Mouse (Mus musculus): ENCODE data around the gene Med21.

Gene Med21

DNA sequence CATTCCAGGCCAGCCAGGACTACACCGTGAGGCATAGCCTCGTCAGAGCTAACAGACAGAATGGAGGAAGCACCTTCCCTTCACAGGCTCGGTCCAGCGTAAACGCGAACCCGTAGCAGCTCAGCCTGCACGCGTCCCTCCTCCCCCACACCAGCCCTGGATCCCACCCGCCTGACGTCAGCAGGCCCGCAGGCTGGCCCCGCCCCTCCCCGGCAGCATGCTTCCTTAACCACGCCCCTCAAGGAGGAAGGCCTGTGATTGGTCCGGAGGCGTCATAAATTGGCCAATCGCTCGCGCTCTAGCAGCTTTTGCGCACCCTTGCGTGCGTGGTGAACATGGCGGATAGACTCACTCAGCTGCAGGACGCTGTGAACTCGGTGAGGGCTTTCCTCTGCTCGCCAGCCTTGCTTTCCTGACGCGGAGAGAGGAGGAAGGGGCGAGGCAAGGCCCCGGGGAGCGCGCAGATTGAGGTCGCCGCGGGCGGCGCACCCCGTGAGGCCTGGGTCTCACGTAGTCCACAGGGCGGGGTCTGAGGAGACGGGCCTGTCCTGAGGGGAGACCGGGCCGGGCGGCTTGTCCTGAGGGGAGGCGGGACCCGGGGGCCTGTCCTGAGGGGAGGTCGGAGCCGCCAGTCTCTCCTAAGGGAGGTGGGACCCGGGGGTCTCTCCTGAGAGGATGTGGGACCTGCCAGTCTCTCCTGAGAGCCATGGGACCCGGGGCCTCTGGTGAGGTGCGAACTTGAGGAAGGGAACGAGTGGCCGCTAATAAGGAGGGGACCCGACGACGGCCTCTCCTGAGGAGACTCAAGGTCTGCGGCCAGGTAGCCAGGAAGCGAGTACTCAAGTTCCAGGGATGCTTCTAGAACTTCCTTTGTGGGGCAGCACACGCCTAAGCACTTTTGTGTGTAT lies at the start of gene Med21, which contains the start of gene Tm7sf3:
Gene Med21 (plus strand): TSS at position 272 of the 908 bp plus-strand sequence.
Gene Tm7sf3 (minus strand): TSS at position 549 of the 908 bp plus-strand sequence.
- peak; percentile 94 for DNase-seq (ENCODE audit: low read depth)

DNA sequence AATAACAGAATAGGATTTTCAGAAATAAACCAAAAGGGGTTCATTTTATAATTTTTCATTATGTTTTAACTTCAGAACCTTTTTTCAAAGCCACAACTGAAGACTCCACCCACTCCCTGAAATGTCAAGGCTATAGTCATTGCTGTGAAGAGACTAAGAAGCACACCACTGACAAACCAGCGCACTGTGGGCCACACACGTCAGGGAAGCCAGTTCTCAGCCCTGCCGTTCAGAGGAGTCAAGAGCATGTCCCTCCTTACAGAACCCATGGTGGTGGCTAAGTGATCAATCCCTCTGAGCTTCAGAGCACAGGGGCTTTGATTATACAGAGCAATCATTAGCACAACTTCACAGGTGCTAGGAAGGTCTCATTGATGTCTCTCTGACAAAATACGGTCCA lies 39.7 kb upstream of the Med21 start:
- DNase-seq (ENCODE audit: low read depth) = no peak

DNA sequence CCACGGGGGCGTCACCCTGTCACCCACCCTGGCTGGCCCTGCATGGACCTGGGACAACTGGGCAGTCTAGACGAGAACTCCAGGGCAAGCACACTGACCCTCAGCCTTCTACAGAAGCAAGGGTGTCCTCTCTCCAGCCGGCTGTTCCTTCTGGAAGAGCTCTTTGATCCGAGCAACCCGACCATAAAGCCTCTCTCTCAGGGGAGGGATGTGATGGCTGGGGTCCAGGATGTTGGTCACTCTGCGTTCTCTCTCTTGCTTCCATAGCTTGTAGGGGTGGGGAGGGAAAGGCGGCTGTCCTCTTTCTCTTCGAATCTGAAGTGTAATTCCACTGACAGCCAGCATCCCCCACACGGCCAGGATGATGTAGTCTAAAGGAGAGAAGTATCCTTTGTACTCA lies 38.7 kb upstream of the Med21 start:
- DNase-seq (ENCODE audit: low read depth) = no peak

DNA sequence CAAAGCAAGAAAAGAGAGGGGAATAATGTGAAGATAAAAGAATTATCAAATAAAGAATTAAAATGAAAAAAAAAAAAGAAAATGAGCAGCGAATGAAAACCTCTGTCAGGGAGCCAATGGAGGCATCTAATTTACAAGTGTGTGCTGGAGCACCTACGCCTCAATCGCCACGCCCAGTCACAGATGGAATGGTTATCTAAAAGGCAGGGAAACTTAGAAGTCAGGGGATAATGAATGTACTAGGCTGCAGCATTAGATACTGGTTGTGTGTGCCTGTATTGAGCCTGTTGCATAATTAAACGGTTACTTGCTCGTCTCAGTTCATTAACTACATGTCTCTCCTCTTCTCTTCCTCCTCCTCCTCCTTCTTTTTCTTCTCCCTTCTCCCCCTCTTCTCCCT lies 31.0 kb upstream of the Med21 start:
- no peak for DNase-seq (ENCODE audit: low read depth)

DNA sequence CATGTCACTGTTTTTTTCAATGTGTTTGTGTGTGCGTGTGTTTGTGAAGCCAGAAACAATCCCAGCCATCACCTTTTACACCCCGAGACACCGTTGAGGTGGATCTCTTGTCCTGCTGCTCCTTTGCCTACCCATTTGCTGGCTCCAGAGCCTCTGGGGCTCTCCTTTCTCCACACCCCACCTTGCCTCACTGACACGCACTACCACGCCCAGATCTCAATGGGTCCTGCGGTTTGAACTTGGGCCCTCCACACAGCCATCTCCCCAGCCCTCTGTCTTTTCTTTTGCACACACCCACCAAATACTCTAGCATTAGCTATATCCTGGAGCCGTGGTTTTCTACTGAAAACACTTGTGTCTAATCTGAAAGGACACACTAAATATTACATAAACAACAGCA lies 30.4 kb upstream of the Med21 start:
- DNase-seq (ENCODE audit: low read depth) = no peak

DNA sequence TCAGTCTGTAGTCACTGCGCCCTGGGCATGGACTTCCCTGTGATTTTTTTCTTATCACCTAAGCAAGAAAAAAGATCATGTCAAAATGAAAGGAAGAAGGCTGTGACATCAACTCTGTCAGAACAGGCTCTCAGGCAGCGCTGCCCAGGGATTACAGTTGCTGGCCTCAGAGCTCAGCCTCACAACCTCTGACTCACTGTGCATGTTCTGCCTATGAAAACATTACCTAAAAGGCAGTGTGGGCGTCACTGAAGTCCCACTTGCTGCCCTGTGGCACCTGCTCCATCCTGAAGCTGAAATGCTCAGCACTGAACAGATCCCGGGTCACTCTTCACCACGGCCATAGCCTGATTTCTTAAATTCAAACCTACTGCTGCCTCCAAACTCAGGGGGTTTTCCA lies 29.6 kb upstream of the Med21 start:
- no peak for DNase-seq (ENCODE audit: low read depth)

DNA sequence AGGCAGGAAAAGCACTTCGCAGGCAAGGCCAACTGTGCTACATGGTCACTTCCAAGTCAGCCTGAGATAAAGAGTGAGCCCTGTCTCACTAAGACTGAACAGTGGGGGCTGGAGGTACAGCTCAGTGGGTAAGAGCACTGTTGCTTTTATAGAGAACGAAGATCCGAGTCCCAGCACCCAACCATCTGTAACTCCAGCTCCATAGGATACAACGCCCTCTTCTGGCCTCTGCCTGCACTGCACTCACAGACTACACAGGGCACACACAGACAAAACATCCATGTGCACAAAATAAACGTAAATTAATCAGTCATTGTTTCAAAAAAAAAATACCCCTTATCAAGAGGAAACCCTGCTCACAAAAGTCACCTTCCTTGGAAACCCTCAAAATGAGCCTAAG lies 28.4 kb upstream of the Med21 start:
- no peak for DNase-seq (ENCODE audit: low read depth)

DNA sequence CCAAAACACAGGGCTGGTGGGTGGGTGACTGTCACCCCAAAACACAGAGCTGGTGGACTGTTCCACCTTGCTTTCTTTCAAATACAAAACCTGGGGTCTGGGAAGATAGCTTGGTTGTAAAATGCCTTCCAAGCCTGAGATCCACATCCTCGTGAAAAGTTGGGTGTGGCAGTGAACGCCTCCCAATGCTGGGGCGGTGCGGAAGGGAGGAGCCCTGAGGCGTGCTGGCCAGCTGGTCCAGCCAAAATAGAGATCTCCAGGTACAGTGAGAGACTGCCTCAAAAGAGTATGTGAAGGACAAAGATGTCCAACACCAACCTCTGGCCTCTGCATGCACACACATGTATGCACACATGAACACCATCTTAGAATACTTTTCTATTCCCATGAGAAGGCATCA lies 27.8 kb upstream of the Med21 start:
- no peak for DNase-seq (ENCODE audit: low read depth)

DNA sequence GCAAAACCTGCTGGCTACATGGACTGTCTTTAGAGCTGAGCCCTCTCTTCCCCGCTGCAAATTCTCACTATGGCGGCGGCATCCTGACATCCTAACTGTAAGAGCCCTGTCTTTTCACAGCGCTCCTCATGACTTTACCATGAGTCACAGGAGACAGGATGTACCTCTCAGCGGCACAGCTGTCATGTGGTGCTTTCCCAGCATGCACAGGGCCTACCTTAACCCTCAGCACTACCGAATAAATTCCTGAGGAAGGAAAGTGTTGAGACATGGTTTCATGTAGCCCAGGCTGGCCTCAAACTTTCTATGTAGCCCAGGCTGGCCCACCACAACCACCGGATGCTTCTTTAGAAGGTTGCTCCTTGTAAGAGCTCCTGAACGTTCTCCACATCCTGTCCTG lies 26.5 kb upstream of the Med21 start:
- no peak for DNase-seq (ENCODE audit: low read depth)

DNA sequence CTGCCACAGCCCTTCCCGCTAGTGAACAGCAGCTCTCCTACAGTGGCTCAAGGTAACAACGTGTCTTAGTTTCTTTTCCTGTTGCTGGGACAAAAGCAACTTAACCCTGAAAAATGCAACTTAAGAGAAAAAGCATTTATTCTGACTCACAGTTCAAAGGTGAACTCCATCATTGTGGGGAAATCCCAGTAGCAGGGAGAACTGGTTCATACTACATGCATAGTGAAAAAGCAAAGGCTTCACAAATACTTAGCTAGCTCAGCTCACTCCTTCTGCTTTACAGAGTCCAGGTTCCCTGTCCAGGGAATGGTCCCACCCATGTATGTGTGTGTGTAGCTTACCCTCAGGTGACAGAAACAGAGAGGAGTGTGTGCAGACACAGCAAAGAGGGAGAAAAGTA lies 25.7 kb upstream of the Med21 start:
- DNase-seq (ENCODE audit: low read depth) = no peak

DNA sequence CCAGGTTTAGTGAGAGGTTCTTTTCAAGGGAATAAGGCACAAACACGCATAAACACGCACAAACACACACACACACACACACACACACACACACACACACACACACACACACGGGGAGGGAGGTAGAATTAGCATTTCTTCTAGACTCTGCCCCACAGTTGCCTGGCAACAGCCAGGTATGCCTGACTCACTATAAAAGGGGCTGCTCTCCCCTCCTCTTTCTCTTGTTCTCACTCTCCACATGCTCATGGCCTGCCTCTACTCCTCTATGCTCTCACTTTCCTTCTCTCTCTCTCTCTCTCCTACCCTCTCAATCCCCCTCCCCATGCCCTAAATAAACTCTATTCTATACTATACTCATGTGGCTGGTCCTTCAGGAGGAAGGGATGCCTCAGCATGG lies 14.2 kb upstream of the Med21 start:
- no peak for DNase-seq (ENCODE audit: low read depth)

DNA sequence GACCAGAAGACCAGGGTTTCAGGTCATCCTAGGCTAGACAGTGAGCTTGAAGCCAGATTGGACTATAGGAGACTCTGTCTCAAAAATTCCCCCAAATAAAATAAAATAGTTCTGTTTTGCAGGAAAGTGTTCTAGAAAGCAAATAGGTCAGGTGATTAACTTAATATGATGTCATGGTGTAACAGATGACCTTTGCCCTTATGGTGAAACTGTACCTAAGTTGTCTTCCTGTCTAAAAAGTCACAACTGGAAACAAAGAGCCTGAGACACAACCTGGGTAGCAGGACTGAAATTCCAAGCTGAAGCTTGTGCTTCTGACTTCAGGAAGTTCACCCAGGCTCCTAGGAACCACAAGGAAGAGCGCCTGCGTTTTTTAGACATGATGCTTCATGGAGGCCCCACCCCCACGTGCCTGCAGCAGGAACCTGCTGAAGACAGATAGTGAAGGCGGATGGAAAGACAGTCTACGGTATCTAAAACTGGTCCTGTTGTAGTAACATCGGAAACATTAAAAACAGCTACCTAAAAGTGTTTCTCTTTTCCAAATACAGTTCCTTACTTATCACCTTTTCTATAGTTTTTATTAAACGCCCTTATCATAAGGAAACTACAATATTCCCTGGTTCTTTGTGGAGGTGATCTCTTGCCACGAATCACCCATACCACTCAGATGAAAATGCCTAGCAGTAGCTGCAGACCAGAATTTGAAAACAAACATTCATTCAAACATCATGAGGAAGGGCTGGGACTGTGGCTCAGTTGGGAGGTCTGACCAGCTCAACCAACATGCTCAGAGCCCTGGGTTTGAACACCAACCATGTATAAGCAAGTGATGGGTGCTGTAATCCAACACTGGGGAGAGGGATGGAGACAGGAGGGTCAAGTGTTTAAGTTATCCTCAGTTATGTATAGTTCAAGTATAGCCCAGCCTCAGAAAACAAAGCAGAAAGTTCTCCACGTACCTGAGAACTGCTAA lies 12.3 kb upstream of the Med21 start:
- no peak for DNase-seq (ENCODE audit: low read depth)

DNA sequence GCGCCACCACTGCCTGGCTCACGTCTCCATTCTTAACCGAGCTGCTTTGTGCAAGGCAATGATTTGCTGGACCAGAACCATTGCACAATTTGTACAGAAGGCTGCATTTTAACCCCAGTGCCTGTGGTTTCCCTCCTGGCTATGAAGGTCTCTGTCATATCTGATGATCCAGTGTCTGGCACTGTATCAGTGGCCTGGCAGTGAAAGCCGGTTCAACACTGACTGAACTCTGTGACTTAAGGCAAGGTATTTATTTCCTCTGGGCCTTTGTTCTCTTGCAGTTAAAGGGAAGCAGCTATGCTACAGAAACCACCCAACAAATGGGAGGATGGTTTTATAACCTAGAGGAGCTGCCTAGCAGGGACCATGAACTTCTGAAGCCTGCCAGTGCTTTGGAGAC lies 11.4 kb upstream of the Med21 start:
- no peak for DNase-seq (ENCODE audit: low read depth)

DNA sequence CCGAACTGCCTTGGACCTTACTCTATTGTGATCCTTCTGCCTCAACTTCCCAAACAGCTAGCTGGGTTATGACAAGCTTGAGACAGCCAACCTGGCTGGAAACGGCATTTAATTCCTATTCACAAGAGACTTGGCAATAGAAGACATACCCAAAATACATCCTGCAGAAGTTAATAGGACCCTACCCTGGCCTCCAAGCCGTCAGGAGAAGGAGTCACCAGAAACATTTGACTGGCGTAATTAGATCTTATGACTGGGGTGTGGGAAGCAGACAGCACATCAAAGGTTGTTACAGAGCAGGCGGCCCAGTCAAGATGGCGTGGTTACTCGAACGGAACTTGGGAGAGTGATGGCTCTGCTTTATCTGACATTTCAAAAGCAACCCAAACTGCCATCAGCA lies 10.5 kb upstream of the Med21 start:
- no peak for DNase-seq (ENCODE audit: low read depth)

DNA sequence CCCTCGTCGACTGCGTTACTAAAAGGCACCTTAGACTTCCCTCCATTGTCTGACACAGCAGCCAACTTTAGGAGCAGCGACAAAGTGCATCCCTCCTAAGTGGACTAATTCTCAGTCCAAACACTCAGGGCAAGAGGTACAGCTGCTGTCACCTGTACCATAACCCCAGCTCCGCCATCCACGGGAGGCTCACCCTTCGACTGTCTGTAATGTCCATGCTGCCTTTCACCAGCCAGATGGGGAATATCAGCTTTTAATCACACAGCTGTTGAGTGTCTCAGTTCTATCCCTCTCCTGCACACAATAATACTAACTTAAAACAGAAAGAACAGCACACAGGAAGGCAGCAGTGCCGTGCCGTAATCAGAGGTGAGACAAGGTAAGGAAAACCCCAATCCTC lies 9.9 kb upstream of the Med21 start:
- DNase-seq (ENCODE audit: low read depth) = no peak

DNA sequence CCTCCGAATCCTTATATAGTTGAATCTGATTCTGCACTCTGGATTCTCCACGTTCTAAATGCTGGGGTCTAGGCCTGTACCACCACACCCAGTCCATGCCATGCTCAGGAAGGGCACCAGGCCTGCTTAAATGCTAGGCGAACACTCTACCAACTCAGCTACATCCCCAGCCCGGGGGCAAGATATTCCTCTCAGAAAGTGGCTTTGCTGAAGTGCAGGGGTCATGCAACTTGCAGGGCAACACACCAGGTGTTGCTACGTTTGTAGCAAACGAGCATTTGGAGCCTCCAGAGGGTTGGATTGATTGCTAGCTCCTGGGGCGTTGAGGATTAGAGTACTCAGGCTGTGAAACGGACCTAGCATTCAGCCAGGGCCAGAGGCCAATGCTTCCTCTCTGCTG lies 9.2 kb upstream of the Med21 start:
- no peak for DNase-seq (ENCODE audit: low read depth)

DNA sequence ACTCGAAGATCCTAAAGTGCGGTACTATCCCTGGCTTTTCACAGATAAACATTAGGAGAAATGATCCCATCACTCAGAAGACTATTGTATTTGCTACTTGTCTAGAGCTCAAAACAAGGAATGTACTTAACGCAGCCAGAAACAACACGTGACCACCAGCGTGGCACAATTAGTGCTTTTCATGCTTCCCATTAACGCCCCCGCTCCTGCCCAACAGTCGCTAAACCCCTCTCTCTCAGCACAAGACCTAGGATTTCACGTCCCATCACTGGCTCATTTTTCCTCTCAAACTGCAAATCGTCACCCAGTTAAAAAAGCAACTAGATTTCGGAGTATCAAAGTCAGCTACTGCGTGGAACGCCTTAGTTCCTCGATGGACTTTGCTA lies 8.7 kb upstream of the Med21 start:
- DNase-seq (ENCODE audit: low read depth) = peak; percentile 22

DNA sequence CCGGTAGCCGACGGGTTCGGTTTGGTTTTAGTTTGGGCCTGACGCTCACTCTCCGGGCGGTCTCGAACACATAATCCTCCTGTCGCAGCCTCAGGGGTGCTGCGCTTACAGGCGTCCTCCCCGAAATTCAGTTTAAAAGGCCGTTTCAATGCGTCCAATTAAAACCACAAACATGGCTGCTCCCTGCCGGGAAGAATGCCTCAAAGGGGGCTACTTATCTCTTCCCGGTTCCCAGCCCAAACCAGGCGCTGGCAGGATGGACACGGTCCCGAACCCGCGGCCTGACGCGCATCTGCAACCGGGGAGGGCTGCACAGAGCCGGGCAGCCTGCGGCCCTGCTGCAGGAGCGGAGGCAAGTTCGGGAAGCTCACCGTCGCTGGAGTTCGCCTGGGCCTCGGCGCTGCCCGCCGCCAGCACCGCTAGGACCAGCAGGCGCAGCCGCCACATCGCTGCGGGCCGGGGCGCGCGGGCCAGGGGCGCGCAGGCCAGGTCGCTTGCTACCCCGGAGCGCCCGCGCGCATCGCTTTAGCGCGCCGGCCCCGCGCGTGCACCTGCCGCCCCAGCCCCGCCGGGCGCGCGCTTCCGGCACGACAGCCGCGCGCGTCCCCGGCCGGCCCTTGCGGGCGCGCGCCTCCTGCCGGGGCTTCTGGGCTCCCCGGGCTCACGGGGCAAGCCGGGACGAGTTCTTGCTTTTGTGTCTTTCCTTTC lies 8.2 kb upstream of the Med21 start:
- DNase-seq (ENCODE audit: low read depth) = peak; percentile 25

DNA sequence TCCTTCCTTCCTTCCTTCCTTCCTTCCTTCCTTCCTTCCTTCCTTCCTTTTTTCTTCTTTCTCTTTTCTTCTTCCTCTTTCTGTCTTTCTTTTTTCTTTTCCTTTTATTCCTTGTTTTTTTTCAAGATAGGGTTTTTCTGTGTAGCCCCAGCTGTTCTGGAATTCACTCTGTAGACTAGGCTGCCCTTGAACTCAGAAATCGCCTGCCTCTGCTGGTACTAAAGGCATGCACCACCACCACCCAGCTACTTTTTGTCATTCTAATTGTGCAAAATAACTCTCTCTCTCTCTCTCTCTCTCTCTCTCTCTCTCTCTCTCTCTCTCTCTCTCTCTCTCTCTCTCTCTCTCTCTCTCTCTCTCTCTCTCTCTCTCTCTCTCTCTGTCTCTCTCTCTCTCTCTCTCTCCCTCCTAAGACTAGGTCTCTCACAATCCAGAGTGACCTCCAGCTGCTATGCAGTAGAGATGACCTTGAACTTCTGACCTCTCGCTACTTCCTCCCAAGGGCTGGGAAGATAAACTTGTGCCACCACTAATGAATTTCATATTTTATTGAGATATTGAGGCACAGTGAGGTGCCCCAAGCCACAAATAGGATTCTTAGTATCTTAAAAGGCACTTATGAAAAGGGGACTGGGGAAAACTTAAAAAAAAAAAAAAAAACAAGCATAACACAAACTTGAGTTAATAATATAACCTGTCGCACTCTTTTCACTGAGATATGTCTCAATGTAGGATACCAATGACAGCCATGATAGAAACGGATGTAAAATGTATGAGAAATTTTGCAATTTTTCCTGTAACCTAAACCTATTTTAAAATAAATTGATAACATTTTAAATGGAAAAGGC lies 7.4 kb upstream of the Med21 start:
- DNase-seq (ENCODE audit: low read depth) = no peak

DNA sequence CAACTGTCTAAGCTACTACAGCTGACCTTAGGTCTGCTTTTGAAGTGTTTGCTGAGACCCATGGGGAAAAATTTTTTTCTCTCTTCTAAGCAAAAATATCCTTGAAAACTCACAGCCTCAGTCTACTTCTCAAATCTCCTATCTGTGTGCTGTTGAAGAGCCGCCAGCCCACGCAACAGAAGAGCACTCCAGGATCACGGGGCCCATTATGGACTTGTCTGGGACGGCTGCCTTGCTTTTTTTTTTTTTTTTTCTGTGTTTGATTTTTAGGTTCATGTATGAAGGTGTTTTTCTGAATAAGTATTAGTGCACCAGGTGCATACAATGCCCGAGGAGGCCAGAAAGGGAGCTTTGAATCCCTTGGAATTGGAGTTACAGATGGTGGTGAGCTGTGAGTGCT lies 5.9 kb upstream of the Med21 start:
- DNase-seq (ENCODE audit: low read depth) = no peak

Measured in fibroblast of lung, adult 2 months (primary cell).